Mouse (Mus musculus) ES-CJ7 (cell line): ENCODE data around the gene Ttc39a.

Source experiments
- DNase-seq: peaks from one replicate; pipeline ENCODE4 v3.0.0; 2011; ENCODE audit warnings: low read depth, low spot score

The Ttc39a gene

DNA sequence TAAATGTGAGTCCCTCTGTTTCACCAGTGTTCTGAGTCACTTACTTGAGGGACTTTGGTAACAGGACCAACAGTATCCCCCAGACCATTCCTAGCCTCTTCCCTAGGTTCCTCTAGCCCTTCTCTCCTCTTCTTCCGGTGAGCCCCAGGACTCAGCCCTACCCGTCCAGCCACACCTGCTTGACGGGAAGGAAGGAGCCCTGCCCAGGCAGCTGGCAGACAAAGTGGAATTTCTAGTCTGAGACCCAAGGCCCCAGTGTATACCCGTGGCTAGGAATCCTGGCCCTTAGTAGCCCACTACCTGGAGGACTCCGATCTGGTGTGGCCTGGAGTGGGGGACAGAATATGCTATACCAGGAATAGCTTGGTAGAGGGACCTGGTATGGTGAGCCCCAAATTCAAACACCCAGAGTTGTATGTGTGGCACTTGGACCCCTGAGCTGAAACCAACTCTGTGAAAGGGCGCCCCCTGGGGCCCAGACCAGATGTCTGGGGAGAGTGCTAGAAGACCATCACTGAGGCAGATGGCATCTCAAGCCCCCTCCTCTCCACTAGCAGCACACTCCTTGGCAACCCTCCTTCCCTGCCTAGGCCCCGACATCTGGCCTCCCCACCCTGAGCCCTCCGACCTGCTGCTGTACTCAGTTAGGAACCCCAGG lies 13.8 kb downstream of the Ttc39a start:
- DNase-seq: no peak

DNA sequence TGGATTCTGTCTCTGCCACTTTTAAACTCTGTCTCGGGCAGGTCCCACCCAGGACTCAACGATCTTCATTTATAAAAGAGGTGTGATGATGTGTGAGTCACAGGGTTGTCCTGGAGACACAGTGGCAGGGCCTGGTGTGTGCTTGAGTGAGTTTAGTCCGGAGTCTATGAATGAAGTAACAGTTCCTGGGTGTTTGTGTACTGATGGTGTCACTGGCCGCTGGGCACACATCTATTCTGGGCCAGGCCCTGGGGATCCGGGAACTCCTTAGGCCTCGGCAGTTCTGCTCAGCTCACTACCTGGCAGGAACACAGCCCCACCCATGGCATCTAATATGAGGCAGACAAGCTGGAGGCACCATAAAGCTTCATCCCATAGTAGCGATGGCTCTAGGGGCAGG lies 15.2 kb downstream of the Ttc39a start:
- DNase-seq: no peak

- DNase-seq: no peak
Measured at GRCm38 (mm10) chr4:109422436-109422835, 16.0 kb downstream of the Ttc39a start.

DNA sequence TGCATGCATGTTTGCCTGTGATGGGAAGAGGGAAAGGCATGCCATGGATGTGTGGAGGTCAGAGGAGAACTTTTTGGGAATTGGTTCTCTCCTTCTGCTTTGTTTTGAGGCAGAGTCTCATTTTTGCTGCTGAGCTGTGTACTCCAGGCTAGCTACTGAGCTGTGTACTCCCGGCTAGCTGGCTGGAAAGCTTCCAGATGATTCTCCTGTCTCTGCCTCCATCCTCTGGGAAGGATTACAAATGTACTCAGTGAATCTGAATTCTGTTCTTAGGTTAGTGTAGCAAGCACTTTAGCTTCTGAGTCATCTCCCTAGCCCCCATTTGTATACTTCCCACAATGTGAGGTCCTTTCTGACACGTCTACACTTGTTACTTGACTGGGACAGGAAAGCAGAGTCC lies 17.0 kb downstream of the Ttc39a start:
- DNase-seq: no peak

GRCm38 (mm10) chr4:109427058-109427457 lies 20.6 kb downstream of the Ttc39a start:
- DNase-seq: no peak

- DNase-seq: no peak
Measured at GRCm38 (mm10) chr4:109430250-109430649, 23.8 kb downstream of the Ttc39a start.

DNA sequence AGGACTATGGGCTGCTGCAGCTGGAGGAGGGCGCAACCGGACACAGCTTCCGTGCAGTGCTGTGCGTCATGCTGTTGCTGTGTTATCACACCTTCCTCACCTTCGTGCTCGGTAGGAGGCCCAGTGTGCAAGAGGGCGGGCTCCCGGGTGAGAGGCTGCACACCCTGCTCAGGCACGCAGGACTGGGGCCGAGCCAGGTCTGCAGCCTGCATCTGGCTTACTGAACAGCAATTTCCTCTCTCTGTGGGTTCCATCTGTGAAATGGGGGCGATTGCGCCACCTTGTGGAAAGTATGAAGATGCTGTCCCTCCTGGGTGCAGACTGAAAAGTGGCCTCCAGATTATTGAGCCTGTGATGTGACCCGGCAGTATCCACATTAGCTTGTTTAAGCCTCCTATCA lies 24.4 kb downstream of the Ttc39a start:
- peak; percentile 87 for DNase-seq

GRCm38 (mm10) chr4:109432668-109433375 lies 26.4 kb downstream of the Ttc39a start:
- DNase-seq: no peak

GRCm38 (mm10) chr4:109433641-109434040 lies 27.2 kb downstream of the Ttc39a start:
- no peak for DNase-seq

DNA sequence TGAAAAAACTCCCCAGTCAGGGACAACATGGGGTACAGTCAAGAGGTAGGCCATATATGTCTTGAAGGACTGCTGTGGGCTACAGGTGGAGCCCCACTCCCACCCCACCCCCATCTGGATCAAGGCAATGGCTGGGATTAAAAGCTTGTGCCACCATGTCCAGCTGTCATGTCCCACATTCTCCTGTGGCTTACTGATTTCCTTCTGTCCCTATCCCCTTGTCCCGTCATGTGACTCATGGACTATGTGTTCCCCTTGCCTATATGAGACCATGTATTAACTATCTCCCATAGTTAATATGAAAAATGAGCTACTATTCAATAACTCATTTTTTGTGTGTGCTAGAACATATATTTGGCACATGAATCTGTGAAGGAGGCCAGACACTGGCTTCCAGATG lies 27.8 kb downstream of the Ttc39a start:
- DNase-seq: no peak

- DNase-seq: peak; percentile 72
Measured at GRCm38 (mm10) chr4:109437913-109438878, 31.8 kb downstream of the Ttc39a start.

DNA sequence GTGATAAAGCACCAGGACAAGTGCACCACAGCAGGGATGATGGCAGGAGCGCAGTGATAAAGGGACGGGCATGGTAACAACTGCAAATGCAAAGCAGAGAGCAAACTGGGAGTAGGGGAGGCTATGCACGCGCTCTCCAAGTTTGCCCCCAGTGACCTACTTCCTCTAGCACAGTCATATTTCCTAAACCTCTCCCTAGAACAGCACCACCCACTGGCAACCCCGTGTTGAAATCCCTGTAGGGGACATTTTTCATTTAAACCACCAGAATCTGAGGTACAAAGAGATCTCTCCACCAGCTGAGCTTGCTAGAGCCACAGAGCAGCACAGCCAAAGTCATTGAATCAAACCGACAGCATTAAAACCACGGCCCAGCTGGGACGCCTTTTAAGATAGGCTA lies 32.7 kb downstream of the Ttc39a start:
- no peak for DNase-seq

DNA sequence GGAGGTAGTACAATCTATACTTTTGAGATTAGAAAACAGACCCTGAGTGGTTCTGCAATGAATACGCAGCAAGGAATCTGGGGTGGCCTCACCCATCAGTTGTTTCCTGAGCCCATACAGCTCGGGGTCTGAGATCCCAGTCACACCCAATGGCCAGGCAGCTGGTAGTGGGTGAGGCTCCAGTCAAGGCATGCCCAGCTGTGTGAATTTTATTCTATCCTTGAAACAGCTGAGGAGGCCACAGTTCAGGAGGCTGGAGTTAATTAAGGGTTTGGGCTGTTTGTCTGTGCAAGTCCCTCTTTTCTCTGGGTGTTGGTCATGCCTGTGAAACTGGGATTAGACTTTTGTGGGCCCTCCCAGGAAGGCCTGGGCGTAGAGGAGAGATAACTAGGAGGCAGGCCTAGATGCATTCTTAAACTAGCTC lies 33.4 kb downstream of the Ttc39a start:
- DNase-seq: no peak

DNA sequence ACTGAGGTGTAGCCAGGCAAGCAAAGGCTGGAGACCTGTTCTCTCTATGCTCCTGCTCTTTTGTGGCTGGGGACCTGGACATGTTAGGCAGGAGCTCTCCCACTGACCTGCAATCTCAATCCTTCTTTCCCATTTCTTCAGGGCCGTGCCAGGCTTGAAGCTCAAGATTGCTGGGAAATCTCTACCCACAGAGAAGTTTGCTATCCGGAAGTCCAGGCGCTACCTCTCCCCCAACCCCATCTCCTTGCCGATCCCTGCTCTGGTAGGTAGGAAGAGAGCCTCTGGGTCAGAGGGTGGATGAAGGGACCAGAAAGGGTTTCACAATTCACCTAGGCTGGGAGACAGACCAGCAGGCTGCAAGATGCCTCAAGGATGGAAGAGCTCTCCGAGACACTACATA lies 34.0 kb downstream of the Ttc39a start:
- DNase-seq: no peak

GRCm38 (mm10) chr4:109441000-109441399 lies 34.6 kb downstream of the Ttc39a start:
- no peak for DNase-seq

GRCm38 (mm10) chr4:109442126-109442525 lies 35.7 kb downstream of the Ttc39a start:
- no peak for DNase-seq

GRCm38 (mm10) chr4:109442649-109443048 lies 36.2 kb downstream of the Ttc39a start:
- DNase-seq: no peak

- DNase-seq: no peak
Measured at GRCm38 (mm10) chr4:109444471-109444870, 38.0 kb downstream of the Ttc39a start.

- no peak for DNase-seq
Measured at GRCm38 (mm10) chr4:109444951-109445350, 38.5 kb downstream of the Ttc39a start.

- DNase-seq: no peak
Measured at GRCm38 (mm10) chr4:109445397-109445796, 39.0 kb downstream of the Ttc39a start.

DNA sequence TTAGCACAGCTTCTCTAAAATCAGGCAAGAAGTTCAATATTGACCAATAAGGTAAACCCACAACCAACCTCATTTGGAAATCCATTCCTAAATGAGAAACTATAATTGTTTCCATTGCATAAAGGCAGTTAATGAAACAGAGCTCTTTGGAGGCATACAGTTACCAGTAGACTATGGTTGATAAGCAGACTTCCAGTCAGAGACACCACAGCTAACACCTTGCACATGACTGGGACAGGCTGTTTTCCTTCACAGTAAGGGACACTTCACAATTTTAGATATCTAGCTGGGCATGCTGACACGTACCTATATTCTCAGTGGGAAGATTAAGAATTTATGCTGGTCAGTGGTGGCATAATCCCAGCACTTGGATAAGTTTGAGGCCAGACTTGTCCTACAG lies 39.5 kb downstream of the Ttc39a start:
- DNase-seq: no peak

DNA sequence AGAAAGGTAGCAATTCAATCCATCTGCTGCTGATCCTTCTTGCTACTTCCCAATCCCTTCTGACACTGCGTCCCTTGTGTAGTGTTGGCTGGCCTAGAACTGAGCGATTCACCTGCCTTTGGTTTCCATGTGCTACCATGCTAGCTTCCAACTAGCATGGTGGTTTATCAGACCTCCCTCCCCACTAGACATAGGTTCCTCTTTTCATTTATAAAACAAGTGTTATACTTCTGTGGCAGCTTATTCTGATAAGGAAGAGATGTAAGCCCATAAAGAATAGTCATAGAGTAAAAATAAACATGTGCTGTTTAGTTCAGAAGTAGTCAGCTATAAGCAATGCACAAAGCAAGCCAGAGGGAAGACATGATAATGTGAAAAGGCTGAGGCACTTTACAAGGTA lies 42.1 kb downstream of the Ttc39a start:
- no peak for DNase-seq
